Mouse (Mus musculus): ENCODE data around the gene Nrxn1. TPM values are rescaled to one million over a fixed set of nuclear protein-coding genes. Genes with fewer than 3 reads are reported as not detected.

The Nrxn1 gene
- polyA plus RNA-seq, 1 experiment: not detected

GRCm38 (mm10) chr17:90599570-90600524, 493.0 kb downstream of the Nrxn1 start:
- TF ChIP-seq GATA1 (IDR thresholded peaks at IDR 0.05; ENCODE audit: low read length): no peak

GRCm38 (mm10) chr17:90594798-90595533, 497.9 kb downstream of the Nrxn1 start:
- TF ChIP-seq GATA1 (IDR thresholded peaks at IDR 0.05; ENCODE audit: low read length): no peak

DNA sequence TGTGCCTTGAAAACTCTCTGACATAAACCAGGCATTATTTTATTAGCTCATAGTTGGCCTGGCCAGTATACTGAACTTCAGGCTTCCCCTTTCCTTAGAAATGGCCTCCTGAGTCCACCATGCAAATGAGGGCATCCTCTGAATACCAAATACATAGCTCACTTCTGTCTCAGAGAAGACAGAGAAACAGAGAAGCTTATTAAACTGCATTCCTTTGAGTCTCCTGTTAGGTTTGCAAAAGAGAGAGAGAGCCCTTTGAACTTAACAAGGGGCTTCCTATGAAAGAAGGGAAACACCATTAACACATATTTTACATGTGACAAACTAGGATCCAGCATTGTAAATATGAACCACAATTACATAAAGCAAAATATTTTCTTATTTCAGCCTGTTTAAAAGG, 506.0 kb downstream of the Nrxn1 start:
- TF ChIP-seq GATA1 (IDR thresholded peaks at IDR 0.05; ENCODE audit: low read length): no peak

- TF ChIP-seq GATA1 (IDR thresholded peaks at IDR 0.05; ENCODE audit: low read length): no peak
Measured at GRCm38 (mm10) chr17:90584666-90585195, 508.1 kb downstream of the Nrxn1 start.

DNA sequence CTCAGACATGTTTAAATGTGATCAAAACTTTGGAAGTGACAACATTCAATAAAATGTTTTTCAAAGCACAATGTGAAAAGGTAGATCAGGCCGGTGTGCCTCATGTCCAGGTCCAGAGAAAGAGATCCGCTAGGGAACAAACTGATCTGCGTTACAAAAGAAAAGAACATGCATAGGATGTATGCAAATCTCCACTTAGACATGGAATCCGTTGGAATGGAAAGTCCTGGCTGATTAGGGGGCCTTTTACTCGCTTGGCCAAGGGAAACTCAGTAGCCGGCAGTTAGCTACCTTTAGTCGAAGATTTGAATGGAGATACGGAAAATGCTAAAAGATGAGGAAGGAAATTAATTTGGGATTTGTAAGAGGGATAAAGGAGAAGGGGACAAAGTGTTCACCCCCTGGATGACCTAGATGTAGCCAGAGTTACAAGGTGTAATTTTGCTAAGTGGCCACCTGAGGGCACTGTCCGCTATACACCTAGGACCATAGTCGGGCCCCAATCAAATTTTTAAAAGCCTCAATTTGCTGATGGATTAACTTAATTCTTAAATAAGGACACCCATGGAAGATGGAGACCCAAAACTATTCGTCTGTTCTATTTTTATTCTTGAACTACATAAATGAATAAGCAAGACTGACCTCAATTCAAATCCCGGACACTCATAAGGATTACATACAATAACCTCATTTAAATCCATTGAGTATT, 508.9 kb downstream of the Nrxn1 start:
- no peak for TF ChIP-seq GATA1 (IDR thresholded peaks at IDR 0.05; ENCODE audit: low read length)

GRCm38 (mm10) chr17:90583196-90583595, 509.7 kb downstream of the Nrxn1 start:
- no peak for TF ChIP-seq GATA1 (IDR thresholded peaks at IDR 0.05; ENCODE audit: low read length)

- TF ChIP-seq GATA1 (IDR thresholded peaks at IDR 0.05; ENCODE audit: low read length): no peak
Measured at GRCm38 (mm10) chr17:90569877-90570276, 523.0 kb downstream of the Nrxn1 start.

- TF ChIP-seq GATA1 (IDR thresholded peaks at IDR 0.05; ENCODE audit: low read length): no peak
Measured at GRCm38 (mm10) chr17:90565186-90565585, 527.7 kb downstream of the Nrxn1 start.

GRCm38 (mm10) chr17:90556376-90556775, 536.5 kb downstream of the Nrxn1 start:
- TF ChIP-seq GATA1 (IDR thresholded peaks at IDR 0.05; ENCODE audit: low read length): no peak

DNA sequence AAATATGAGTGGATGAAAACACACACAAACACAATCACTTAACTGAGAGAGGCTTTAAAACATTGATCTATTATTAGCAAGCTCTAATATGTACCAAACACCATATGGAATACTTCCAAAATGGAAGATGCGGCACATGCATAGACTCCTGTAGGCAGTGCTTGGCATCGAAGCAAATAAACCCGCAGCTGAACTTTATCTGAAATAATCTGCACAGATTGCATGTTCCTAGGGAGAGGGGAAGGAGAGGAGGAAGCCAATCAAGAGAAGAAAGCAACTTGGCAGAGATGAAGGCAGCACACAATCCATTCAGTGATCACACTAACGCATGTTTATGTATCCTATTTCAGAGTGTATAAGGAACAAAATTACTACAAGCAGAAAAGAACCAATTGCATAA, 542.5 kb downstream of the Nrxn1 start:
- TF ChIP-seq GATA1 (IDR thresholded peaks at IDR 0.05; ENCODE audit: low read length): no peak

GRCm38 (mm10) chr17:90546806-90547205, 546.1 kb downstream of the Nrxn1 start:
- TF ChIP-seq GATA1 (IDR thresholded peaks at IDR 0.05; ENCODE audit: low read length): no peak

- no peak for TF ChIP-seq GATA1 (IDR thresholded peaks at IDR 0.05; ENCODE audit: low read length)
Measured at GRCm38 (mm10) chr17:90544639-90545259, 548.1 kb downstream of the Nrxn1 start.

- TF ChIP-seq GATA1 (IDR thresholded peaks at IDR 0.05; ENCODE audit: low read length): no peak
Measured at GRCm38 (mm10) chr17:90543986-90544638, 548.8 kb downstream of the Nrxn1 start.

DNA sequence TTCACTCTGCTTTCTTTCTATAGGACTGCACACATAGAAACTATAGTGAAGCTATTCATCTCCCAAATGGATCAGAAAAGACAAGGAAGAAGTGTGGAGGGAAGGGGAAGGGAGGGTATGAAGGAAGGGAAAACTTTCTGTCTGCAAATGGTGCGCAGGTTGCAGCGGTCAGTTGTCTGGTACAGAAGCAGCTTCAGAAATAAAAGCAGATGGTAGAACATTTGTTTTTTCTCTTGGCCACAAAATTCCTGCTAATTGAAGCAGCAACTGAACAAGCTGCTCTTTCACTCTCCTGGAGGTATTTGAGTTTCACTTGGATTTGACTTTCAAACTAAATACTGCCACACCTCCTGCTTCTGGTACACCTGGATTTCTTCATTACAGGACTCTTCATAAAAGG, 561.4 kb downstream of the Nrxn1 start:
- no peak for TF ChIP-seq GATA1 (IDR thresholded peaks at IDR 0.05; ENCODE audit: low read length)

DNA sequence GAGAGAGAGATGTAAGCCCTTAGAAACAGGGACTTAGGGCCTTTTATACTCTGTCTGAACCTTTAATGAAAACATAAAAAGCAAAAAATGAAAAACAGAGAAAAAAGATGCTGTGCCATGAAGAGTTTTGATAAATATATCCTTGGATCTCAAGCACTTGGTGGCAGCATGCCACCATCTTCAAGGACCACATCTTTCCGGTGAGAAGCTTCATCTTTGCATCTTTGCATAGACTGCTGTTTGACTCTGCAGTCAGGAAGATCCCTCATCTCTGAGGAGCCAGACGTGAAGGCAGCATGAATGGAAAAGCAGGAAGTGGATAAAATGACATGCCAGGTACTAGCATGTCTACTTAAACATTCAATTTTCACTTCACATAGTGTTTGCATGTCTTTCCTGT, 586.8 kb downstream of the Nrxn1 start:
- no peak for TF ChIP-seq GATA1 (IDR thresholded peaks at IDR 0.05; ENCODE audit: low read length)
